Mouse (Mus musculus): Measurements from ENCODE around the gene Vmn2r92.
"Not testable (repeated sequence)": the region's sequence is repeated elsewhere in the genome, so short reads cannot be mapped to it uniquely, and the experiment has no call there.

Vmn2r92 gene

DNA sequence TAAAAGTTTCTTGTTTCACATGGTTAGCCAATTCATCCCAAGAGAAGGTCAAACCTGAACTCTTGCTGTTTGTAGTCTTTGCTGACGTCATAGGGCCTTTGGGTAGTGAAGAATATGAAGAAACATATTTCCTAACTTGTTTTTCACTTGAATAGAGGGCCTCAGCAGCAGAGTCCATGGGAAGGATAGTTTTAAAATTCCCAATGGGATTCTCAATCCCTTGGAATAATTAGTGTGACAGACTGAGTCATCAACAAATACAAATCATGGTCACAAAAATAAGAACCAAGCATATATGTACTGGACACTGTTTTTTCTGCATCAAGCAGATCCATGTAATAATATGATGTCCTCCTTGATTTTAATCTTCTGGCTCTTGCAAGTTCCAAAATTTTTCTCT, at the start of gene Vmn2r92:
Gene Vmn2r92 (plus strand): TSS at position 301 of the 400 bp plus-strand sequence.
- DNase-seq (ENCODE audit: low spot score in 2 of 2), result not testable (repeated sequence)

DNA sequence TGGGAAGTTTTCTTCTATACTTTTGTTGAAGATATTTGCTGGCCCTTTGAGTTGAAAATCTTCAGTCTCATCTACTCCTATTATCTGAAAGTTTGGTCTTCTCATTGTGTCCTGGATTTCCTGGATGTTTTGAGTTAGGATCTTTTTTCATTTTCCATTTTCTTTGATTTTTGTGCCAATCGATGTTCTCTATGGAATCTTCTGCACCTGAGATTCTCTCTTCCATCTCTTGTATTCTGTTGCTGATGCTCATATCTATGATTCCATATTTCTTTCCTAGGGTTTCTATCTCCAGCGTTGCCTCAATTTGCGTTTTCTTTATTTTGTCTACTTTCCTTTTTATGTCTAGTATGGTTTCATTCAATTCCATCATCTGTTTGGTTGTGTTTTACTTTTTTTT, 49.4 kb upstream of the Vmn2r92 start:
- not testable (repeated sequence) for DNase-seq (ENCODE audit: low spot score in 2 of 2)

DNA sequence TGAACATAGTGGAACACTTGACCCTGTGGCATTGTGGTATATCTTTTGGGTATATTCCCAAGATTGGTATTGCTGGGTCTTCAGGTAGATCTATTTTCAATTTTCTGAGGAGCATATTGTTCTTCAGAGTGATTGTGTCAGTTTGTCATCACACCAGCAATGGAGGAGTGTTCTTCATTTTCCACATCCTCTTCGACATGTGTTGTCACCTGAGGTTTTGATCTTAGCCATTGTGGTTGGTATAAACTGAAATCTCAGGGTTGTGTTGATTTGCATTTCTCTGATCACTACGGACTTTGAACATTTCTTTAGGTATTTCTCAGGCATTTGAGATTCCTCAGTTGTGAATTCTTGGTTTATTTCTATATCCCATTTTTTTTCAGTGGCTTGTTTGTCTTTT, 9.5 kb downstream of the Vmn2r92 start:
- not testable (repeated sequence) for DNase-seq (ENCODE audit: low spot score in 2 of 2)

- DNase-seq (ENCODE audit: low spot score in 2 of 2), result no peak
Observed at GRCm38 (mm10) chr17:18189732-18190131, 38.0 kb downstream of the Vmn2r92 start.

DNA sequence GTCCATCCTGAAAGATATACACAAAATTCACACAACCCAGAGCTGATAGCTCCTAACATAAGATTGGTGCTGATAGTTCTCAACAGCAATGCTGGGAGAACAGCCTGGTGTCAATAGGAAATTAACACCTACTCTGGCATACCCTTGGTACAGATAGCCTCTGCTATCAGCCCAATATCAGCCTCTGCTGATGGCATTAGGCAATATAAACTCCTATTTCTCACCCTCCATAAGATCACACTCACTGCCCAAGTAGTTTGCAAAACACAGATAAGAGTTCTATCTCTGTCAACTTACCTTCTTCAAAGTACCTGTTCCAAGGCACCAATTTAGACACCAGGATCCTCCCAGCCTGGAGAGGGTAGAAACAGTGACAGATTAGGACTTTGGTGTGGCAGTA, 69.6 kb downstream of the Vmn2r92 start:
- no peak for DNase-seq (ENCODE audit: low spot score in 2 of 2)

DNA sequence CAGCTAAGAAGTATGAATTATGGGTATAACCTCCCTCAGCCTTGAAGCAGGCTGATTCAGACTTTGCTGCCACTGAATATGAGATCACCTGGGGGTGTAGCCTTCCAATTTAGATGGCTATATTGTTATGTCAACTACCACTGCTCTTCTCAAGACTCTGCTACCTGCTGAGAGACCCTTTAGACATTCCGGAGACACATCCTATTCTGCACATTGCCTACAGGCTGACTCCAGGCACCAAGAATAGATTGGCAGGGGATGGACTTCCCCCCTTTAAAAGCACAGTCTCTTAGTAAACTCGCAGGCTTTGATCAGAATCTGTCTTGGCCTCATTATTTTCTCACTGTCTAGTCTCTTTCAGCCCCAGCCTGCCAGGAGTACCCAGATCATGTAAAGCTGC, 80.3 kb downstream of the Vmn2r92 start:
- DNase-seq (ENCODE audit: low spot score in 2 of 2), result no peak

GRCm38 (mm10) chr17:18236931-18237330, 85.2 kb downstream of the Vmn2r92 start:
- no peak for DNase-seq (ENCODE audit: low spot score in 2 of 2)
